7 mouse cellular contexts compared by ENCODE assay signal in genomic region chr1:180420496-180421164, GRCm38 (mm10).
DNase-seq lines count a peak whose midpoint lies in the region; ATAC-seq and TF ChIP-seq lines count a peak whose summit lies in the region.

No protein-coding gene starts in this region.

- H3K4me3 ChIP-seq in forebrain, postnatal 0 days (ENCODE audit: low read depth, low read length), result no peak overlapping the region
- H3K4me3 ChIP-seq in midbrain, embryonic 15.5 days, result no peak overlapping the region

- H3K4me1 ChIP-seq in forebrain, postnatal 0 days (ENCODE audit: insufficient read depth), result no peaks in the 10 kb centered on the region
- H3K4me1 ChIP-seq in midbrain, embryonic 15.5 days, result peaks cover 28% of the 10 kb centered on the region

- 0 out of 2 replicates have a peak overlapping the region, but pooled peaks have one; percentile 57 for H3K27ac ChIP-seq in forebrain, postnatal 0 days (ENCODE audit: low read depth, low read length)
- H3K27ac ChIP-seq in midbrain, embryonic 15.5 days, result peak overlapping the region; percentile 73

- no peak overlapping the region for H3K9ac ChIP-seq in forebrain, postnatal 0 days
- no peak overlapping the region for H3K9ac ChIP-seq in midbrain, embryonic 15.5 days

- H3K27me3 ChIP-seq in forebrain, postnatal 0 days (ENCODE audit: insufficient read depth, low read length), result no peaks in the 10 kb centered on the region
- H3K27me3 ChIP-seq in midbrain, embryonic 15.5 days (replicated peaks), result no peaks in the 10 kb centered on the region

- 33% methylated on average over 8 of the region's 8 CpGs for WGBS in forebrain, postnatal 0 days
- 15% methylated on average over 8 of the region's 8 CpGs for WGBS in midbrain, embryonic 15.5 days

- peak; percentile 38 to 67 for DNase-seq in layer of hippocampus, postnatal 14 days (ENCODE audit: low spot score in 2 of 2)
- no peak for DNase-seq in layer of hippocampus, adult 9-10 months (ENCODE audit: low spot score)
- peak; percentile 81 for DNase-seq in brain, adult 2 months (ENCODE audit: low read depth, low spot score)
- peak; percentile 60 for DNase-seq in forebrain, postnatal 0 days
- DNase-seq in gastrocnemius, adult 18-20 months (ENCODE audit: low spot score), result no peak
- DNase-seq in left cerebral cortex, adult 8-10 months (ENCODE audit: low spot score in 2 of 2), result no peak

- peak; percentile 83 for ATAC-seq in forebrain, postnatal 0 days
- ATAC-seq in midbrain, embryonic 15.5 days (replicated peaks), result peak; percentile 88

- no peak overlapping the region for H3K4me2 ChIP-seq in forebrain, postnatal 0 days (ENCODE audit: low read depth)
- H3K4me2 ChIP-seq in midbrain, embryonic 15.5 days, result peak overlapping the region; percentile 33; the same call in 1 of the 2 replicates

- H3K36me3 ChIP-seq in forebrain, postnatal 0 days (ENCODE audit: insufficient read depth), result no peaks in the 10 kb centered on the region; the same call in 1 of the 2 replicates
- H3K36me3 ChIP-seq in midbrain, embryonic 15.5 days (replicated peaks), result no peaks in the 10 kb centered on the region

- H3K9me3 ChIP-seq in forebrain, postnatal 0 days (ENCODE audit: low read length), result no peaks in the 10 kb centered on the region
- H3K9me3 ChIP-seq in midbrain, embryonic 15.5 days, result no peaks in the 10 kb centered on the region

- no peak for TF ChIP-seq CTCF in forebrain, postnatal 0 days (IDR thresholded peaks at IDR 0.05; ENCODE audit: low read depth)

Comparison
In these comparisons a context has a peak if more than half of its experiments do, and no peak if none do; other contexts are left out.
1. DNase-seq: peak in layer of hippocampus, postnatal 14 days (2 of 2), brain, adult 2 months (single experiment) and forebrain, postnatal 0 days (single experiment); none in layer of hippocampus, adult 9-10 months (single experiment), gastrocnemius, adult 18-20 months (single experiment) and left cerebral cortex, adult 8-10 months (0 of 2).